Mouse (Mus musculus) ES-E14 (cell line): ENCODE results near the gene Vhl. TPM values are rescaled to one million over a fixed set of nuclear protein-coding genes. Genes with fewer than 3 reads are reported as not detected.

ENCODE experiments used
- DNase-seq: peaks from one replicate; pipeline ENCODE4 v3.0.0-alpha.2; 2013; ENCODE audit warnings: low read depth, low spot score
- H3K27ac ChIP-seq: 2 replicates; pipeline ENCODE4 v1.5.1; 2012; ENCODE audit warnings: low read depth, mild to moderate bottlenecking, low read length, moderate library complexity, mixed read lengths; ENCODE audit not compliant: poor library complexity, insufficient read depth, severe bottlenecking
- H3K36me3 ChIP-seq: 2 replicates; pipeline ENCODE4 v1.6.1; 2012; ENCODE audit warnings: mild to moderate bottlenecking, low read length, moderate library complexity, mixed read lengths; ENCODE audit not compliant: control insufficient read depth, poor library complexity, insufficient read depth, severe bottlenecking
- H3K4me1 ChIP-seq, 2 experiments: fragments of 150-350 bp in 1 of 2; sonication (generic) in 1 of 2; 2 replicates each; pipeline ENCODE4 v1.6.1; 2012; ENCODE audit warnings: low read length in 2 of 2, mild to moderate bottlenecking in 1 of 2, mixed read lengths in 1 of 2; ENCODE audit not compliant: control insufficient read depth in 2 of 2, insufficient read depth in 2 of 2, poor library complexity in 1 of 2
- H3K4me3 ChIP-seq, 2 experiments: fragments of 150-350 bp in 1 of 2; sonication (generic) in 1 of 2; 2 replicates each; pipeline ENCODE4 v1.5.1; 2012; ENCODE audit warnings: low read length in 2 of 2, low read depth in 1 of 2, mild to moderate bottlenecking in 1 of 2, mixed read lengths in 1 of 2; ENCODE audit not compliant: insufficient read depth in 1 of 2, poor library complexity in 1 of 2, severe bottlenecking in 1 of 2
- H3K9ac ChIP-seq: 2 replicates; pipeline ENCODE4 v1.6.1; 2012; ENCODE audit warnings: low read depth, mild to moderate bottlenecking, low read length, mixed read lengths; ENCODE audit not compliant: poor library complexity, insufficient read depth, severe bottlenecking
- H3K9me3 ChIP-seq: fragments of 150-350 bp; sonication (generic); 2 replicates; pipeline ENCODE4 v1.6.1; 2012; ENCODE audit warnings: low read depth, mild to moderate bottlenecking, low read length; ENCODE audit not compliant: control insufficient read depth, insufficient read depth
- CHD2 ChIP-seq: IDR thresholded peaks from 2 replicates; pipeline ENCODE4 v1.6.1; 2014; ENCODE audit warnings: mild to moderate bottlenecking, low read depth, low read length, inconsistent platforms
- HCFC1 ChIP-seq: IDR thresholded peaks from 2 replicates; pipeline ENCODE4 v1.6.1; 2012; ENCODE audit warnings: low read length, inconsistent platforms, borderline replicate concordance; ENCODE audit not compliant: insufficient read depth
- MAFK ChIP-seq: IDR thresholded peaks from 2 replicates; pipeline ENCODE4 v1.6.1; 2014; ENCODE audit warnings: mild to moderate bottlenecking, low read depth, low read length, inconsistent platforms; ENCODE audit not compliant: insufficient read depth
- ZC3H11A ChIP-seq: IDR thresholded peaks from 2 replicates; pipeline ENCODE4 v1.6.1; 2012; ENCODE audit warnings: low read depth, mild to moderate bottlenecking, inconsistent platforms, low read length, borderline replicate concordance
- ZNF384 ChIP-seq: IDR thresholded peaks from 2 replicates; pipeline ENCODE4 v1.6.1; 2012; ENCODE audit warnings: low read depth, low read length, inconsistent platforms
- in situ Hi-C, 2 experiments: fragments of 600-800 bp; cut with MboI; formaldehyde crosslinking; loops; one replicate each; pipeline ENCODE4 v1.15.1; 2025; ENCODE audit warnings: low sequenced_read_pairs in 2 of 2, inconsistent platforms in 1 of 2; ENCODE audit not compliant: unreplicated experiment in 2 of 2
- total RNA-seq: library from RNA; depleted of rRNA; stranded (reverse); fragments of 300-350 nt; gene quantifications from 2 replicates; pipeline ENCODE4 v1.2.3, GENCODE M21; 2012

Gene Vhl
- total RNA-seq, 1 experiment, result 13.9 TPM

GRCm38 (mm10) chr6:113661353-113662241 lies 37.8 kb downstream of the Vhl start:
- Histone ChIP-seq H3K4me3 (no peak overlapping the region), H3K4me1 (peaks cover 0 to 17% of the 10 kb centered on the region in 2 experiments; a peak in 3 of 4 replicates), H3K27ac (no peak overlapping the region), H3K9me3 (no peaks in the 10 kb centered on the region), H3K36me3 (no peaks in the 10 kb centered on the region), H3K9ac (no peak overlapping the region)
- TF ChIP-seq ZNF384, result no peak
- TF ChIP-seq HCFC1, result no peak
- TF ChIP-seq ZC3H11A, result no peak
- TF ChIP-seq MAFK, result no peak
- no peak for TF ChIP-seq CHD2
- no peak for DNase-seq
- in situ Hi-C loops, result no loop called here

- TF ChIP-seq CHD2 (no peak), ZC3H11A (no peak), MAFK (no peak), HCFC1 (no peak), ZNF384 (no peak)
- peaks cover 4 to 21% of the 10 kb centered on the region in 2 experiments; a peak in 3 of 4 replicates for H3K4me1 ChIP-seq
- no peak overlapping the region for H3K9ac ChIP-seq
- H3K36me3 ChIP-seq, result no peaks in the 10 kb centered on the region
- in situ Hi-C loops, result no loop called here
- no peak overlapping the region for H3K27ac ChIP-seq
- DNase-seq, result no peak
- H3K4me3 ChIP-seq, result no peak overlapping the region
- no peaks in the 10 kb centered on the region for H3K9me3 ChIP-seq
These were observed 39.4 kb downstream of the Vhl start for GRCm38 (mm10) chr6:113662964-113663700.

GRCm38 (mm10) chr6:113664305-113664704 lies 40.5 kb downstream of the Vhl start:
- TF ChIP-seq HCFC1, result no peak
- TF ChIP-seq CHD2, result no peak
- TF ChIP-seq ZNF384, result no peak
- no peak for TF ChIP-seq MAFK
- no peak for TF ChIP-seq ZC3H11A
- Histone ChIP-seq H3K4me1 (peaks cover 4 to 20% of the 10 kb centered on the region in 2 experiments; a peak in 3 of 4 replicates), H3K27ac (no peak overlapping the region), H3K36me3 (no peaks in the 10 kb centered on the region), H3K9me3 (no peaks in the 10 kb centered on the region), H3K4me3 (no peak overlapping the region), H3K9ac (no peak overlapping the region)
- no peak for DNase-seq
- in situ Hi-C loops, result no loop called here

- Histone ChIP-seq H3K4me3 (no peak overlapping the region), H3K27ac (no peak overlapping the region), H3K9me3 (no peaks in the 10 kb centered on the region), H3K36me3 (no peaks in the 10 kb centered on the region), H3K4me1 (peaks cover 4 to 19% of the 10 kb centered on the region in 2 experiments; a peak in 3 of 4 replicates), H3K9ac (peak overlapping the region; percentile 26; the same call in 1 of the 2 replicates)
- TF ChIP-seq ZC3H11A, result no peak
- TF ChIP-seq ZNF384, result no peak
- no peak for TF ChIP-seq CHD2
- TF ChIP-seq MAFK, result no peak
- TF ChIP-seq HCFC1, result no peak
- in situ Hi-C loops, result no loop called here
- no peak for DNase-seq
These were observed 43.9 kb downstream of the Vhl start for GRCm38 (mm10) chr6:113667611-113668122.
